In genomic region chr10:79910556-79910955, GRCm38 (mm10) we compare ENCODE assay signal across 9 mouse cellular contexts. TPM values are rescaled to one million over a fixed set of nuclear protein-coding genes. Genes with fewer than 3 reads are reported as not detected.
DNase-seq lines count a peak whose midpoint lies in the region; ATAC-seq and TF ChIP-seq lines count a peak whose summit lies in the region.
"Had no signal": no experiment of that assay in that cellular context is flagged by ENCODE, and none has a peak within 500 bp of the region (broad histone marks: within the 10 kb centered on the region; RNA-seq: fewer than 3 reads in every experiment).

TSS of gene Gm26602 (plus strand) at chr10:79910856.

- peaks cover 50% of the 10 kb centered on the region for H3K36me3 ChIP-seq in heart, embryonic 13.5 days
- H3K36me3 ChIP-seq in forebrain, postnatal 0 days (ENCODE audit: insufficient read depth), result peaks cover 29% of the 10 kb centered on the region; the same call in 1 of the 2 replicates
- H3K36me3 ChIP-seq in midbrain, embryonic 10.5 days, result peaks cover 49% of the 10 kb centered on the region

- 95% methylated on average over 4 of the region's 4 CpGs for WGBS in heart, embryonic 13.5 days
- WGBS in forebrain, postnatal 0 days, result 95% methylated on average over 4 of the region's 4 CpGs
- WGBS in midbrain, embryonic 10.5 days, result 100% methylated on average over 4 of the region's 4 CpGs

- H3K4me2 ChIP-seq in heart, embryonic 13.5 days, result no peak within 1 kb of the TSS
- peak within 1 kb of the TSS; percentile 45 for H3K4me2 ChIP-seq in forebrain, postnatal 0 days (ENCODE audit: low read depth)

- peak within 1 kb of the TSS; percentile 4; the same call in 1 of the 2 replicates for H3K9ac ChIP-seq in heart, embryonic 13.5 days
- H3K9ac ChIP-seq in forebrain, postnatal 0 days, result peak within 1 kb of the TSS; percentile 94; the same call in 1 of the 2 replicates

- no peak within 1 kb of the TSS for H3K27ac ChIP-seq in heart, embryonic 13.5 days (replicated peaks)
- H3K27ac ChIP-seq in forebrain, postnatal 0 days (ENCODE audit: low read depth, low read length), result peak within 1 kb of the TSS; percentile 97
- peak within 1 kb of the TSS; percentile 100; the same call in 1 of the 2 replicates for H3K27ac ChIP-seq in midbrain, embryonic 10.5 days (replicated peaks)

- no peak for DNase-seq in heart, adult 11 months
- no peak for DNase-seq in forebrain, postnatal 0 days
- no peak for DNase-seq in midbrain, embryonic 10.5 days (ENCODE audit: low spot score)
- no peak for DNase-seq in cerebellum, adult 8-10 months
- no peak for DNase-seq in left cerebral cortex, adult 8-10 months (ENCODE audit: low spot score in 2 of 2)
- DNase-seq: kidney, adult 9 months had no signal

- no peaks in the 10 kb centered on the region for H3K9me3 ChIP-seq in heart, embryonic 13.5 days
- H3K9me3 ChIP-seq in forebrain, postnatal 0 days (ENCODE audit: low read length), result no peaks in the 10 kb centered on the region
- H3K9me3 ChIP-seq in midbrain, embryonic 10.5 days (replicated peaks), result no peaks in the 10 kb centered on the region

- peaks cover 34% of the 10 kb centered on the region for H3K4me1 ChIP-seq in heart, embryonic 13.5 days
- peaks cover 6% of the 10 kb centered on the region for H3K4me1 ChIP-seq in forebrain, postnatal 0 days (ENCODE audit: insufficient read depth)
- peaks cover 44% of the 10 kb centered on the region for H3K4me1 ChIP-seq in midbrain, embryonic 10.5 days

- H3K4me3 ChIP-seq in heart, embryonic 13.5 days, result no peak within 1 kb of the TSS
- H3K4me3 ChIP-seq in forebrain, postnatal 0 days (ENCODE audit: low read depth, low read length), result no peak within 1 kb of the TSS
- H3K4me3 ChIP-seq in midbrain, embryonic 10.5 days, result no peak within 1 kb of the TSS

- no peak for TF ChIP-seq CTCF in forebrain, postnatal 0 days (IDR thresholded peaks at IDR 0.05; ENCODE audit: low read depth)

- ATAC-seq in heart, embryonic 13.5 days (ENCODE audit: extremely low read depth, insufficient number of reproducible peaks, low FRiP score, low TSS enrichment), result no peak
- no peak for ATAC-seq in common myeloid progenitor, adult 5-6 weeks (replicated peaks; ENCODE audit: low read depth, poor library complexity, severe bottlenecking)
- no peak for ATAC-seq in forebrain, postnatal 0 days
- ATAC-seq in erythroid progenitor cell, adult 5-6 weeks (replicated peaks; ENCODE audit: low FRiP score, poor library complexity, severe bottlenecking), result no peak

- H3K27me3 ChIP-seq in heart, embryonic 13.5 days (replicated peaks), result no peaks in the 10 kb centered on the region
- H3K27me3 ChIP-seq in forebrain, postnatal 0 days (ENCODE audit: insufficient read depth, low read length), result no peaks in the 10 kb centered on the region
- peaks cover 9% of the 10 kb centered on the region for H3K27me3 ChIP-seq in midbrain, embryonic 10.5 days (ENCODE audit: low read depth, poor library complexity, severe bottlenecking)

RNA-seq across cellular contexts. Expression of gene Gm26602, which starts in this region (rescaled TPM):
- polyA plus RNA-seq in heart, embryonic 13.5 days (2015; fragmentation: Nextera tagmentation; extraction: Ambion mirVana), result 1.7 TPM in 1 of 2 replicates, not detected in the other
- 7.0 and 11.2 TPM in 2 replicates for total RNA-seq in common myeloid progenitor, adult 5-6 weeks (2017)
- not detected in 2 replicates for total RNA-seq in forebrain, postnatal 0 days (2014; rRNA removed)
- polyA plus RNA-seq in forebrain, postnatal 0 days (2015; fragmentation: Nextera tagmentation; extraction: Ambion mirVana), result 34.4 and 39.2 TPM in 2 replicates
- polyA plus RNA-seq in midbrain, embryonic 10.5 days (2016; fragmentation: Nextera tagmentation; extraction: Ambion mirVana), result 2.0 and 5.5 TPM in 2 replicates
- not detected in 2 replicates for total RNA-seq in erythroid progenitor cell, adult 5-6 weeks (2015; ENCODE audit: low replicate concordance)
- 22.8 TPM in 1 of 2 replicates, not detected in the other for total RNA-seq in erythroid progenitor cell, adult 5-6 weeks (2017; ENCODE audit: low replicate concordance)
- total RNA-seq in left cerebral cortex, adult 8-10 months (2022), result not detected
